Mouse (Mus musculus): ENCODE measurements around the gene Cldn10. TPM values are rescaled to one million over a fixed set of nuclear protein-coding genes. Genes with fewer than 3 reads are reported as not detected.

The Cldn10 gene
- total and polyA plus RNA-seq, 3 experiments = 0.16 TPM; not detected in 2

DNA sequence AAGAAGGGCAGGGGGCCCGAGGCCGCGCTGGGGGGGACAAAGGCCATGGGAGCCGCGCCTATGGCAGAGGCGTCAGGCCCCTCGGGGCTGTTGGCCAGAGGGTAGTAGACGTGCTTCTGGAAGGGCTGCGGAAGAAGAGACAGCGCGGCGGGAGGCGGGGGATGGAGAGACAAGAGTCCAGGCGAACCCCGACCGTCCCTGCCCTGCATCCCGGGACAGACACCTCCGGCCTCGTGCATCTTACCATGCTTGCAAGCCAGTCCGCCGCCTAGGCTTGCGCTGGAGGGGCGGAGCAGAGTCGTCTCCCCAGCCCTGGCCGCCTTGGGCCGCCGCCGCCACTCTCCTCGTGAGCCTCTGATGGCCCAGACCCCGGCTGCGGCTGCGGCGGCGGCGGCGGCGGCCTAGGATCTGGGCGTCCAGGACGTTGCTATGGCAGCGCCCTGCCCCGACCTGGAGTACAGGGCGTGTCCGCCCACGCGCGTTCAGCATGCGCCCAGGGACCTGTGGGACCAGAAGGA is 135.0 kb downstream of the Cldn10 start:
- Histone ChIP-seq H3K4me3 (ENCODE audit: low read depth, low read length) (no peak overlapping the region), H3K9me3 (replicated peaks) (no peaks in the 10 kb centered on the region), H3K4me1 (ENCODE audit: insufficient read depth, low read depth, low read length) (peaks cover 17% of the 10 kb centered on the region), H3K27me3 (ENCODE audit: insufficient read depth, low read length) (peaks cover 31% of the 10 kb centered on the region), H3K36me3 (replicated peaks) (no peaks in the 10 kb centered on the region)
- DNase-seq (ENCODE audit: low spot score) (no peak), ATAC-seq (ENCODE audit: extremely low read depth, insufficient number of reproducible peaks, low FRiP score, poor library complexity, severe bottlenecking) (no peak)
- TF ChIP-seq CTCF (IDR thresholded peaks at IDR 0.05; ENCODE audit: low read depth, low read length) = no peak
- TF ChIP-seq GATA2 (IDR thresholded peaks at IDR 0.05; ENCODE audit: borderline replicate concordance, low read depth, low read length) = no peak
- no peak for TF ChIP-seq POLR2AphosphoS5 (IDR thresholded peaks at IDR 0.05; ENCODE audit: insufficient replicate concordance, low read depth, low read length)
- no peak for TF ChIP-seq GATA1 (IDR thresholded peaks at IDR 0.05; ENCODE audit: borderline replicate concordance, low read length)
- TF ChIP-seq TAL1 (conservative IDR thresholded peaks at IDR 0.05; ENCODE audit: low read depth, low read length) = no peak

Other genes starting within 250 kb of the Cldn10 start
- gene Abcc4, start 81.7 kb upstream of the Cldn10 start, total RNA-seq (2014; fragmentation: Nextera tagmentation) = 22.9 and 25.2 TPM in 2 replicates
- gene Abcc4, start 81.7 kb upstream of the Cldn10 start, total RNA-seq (2017) = 13.3 and 16.2 TPM in 2 replicates
- gene Abcc4, start 81.7 kb upstream of the Cldn10 start, polyA plus RNA-seq (2012) = 9.7 and 10.5 TPM in 2 replicates
- 22.5 and 30.9 TPM in 2 replicates for gene Dzip1, start 137.6 kb downstream of the Cldn10 start, total RNA-seq (2014; fragmentation: Nextera tagmentation)
- 5.5 and 6.9 TPM in 2 replicates for gene Dzip1, start 137.6 kb downstream of the Cldn10 start, total RNA-seq (2017)
- 2.1 and 3.1 TPM in 2 replicates for gene Dzip1, start 137.6 kb downstream of the Cldn10 start, polyA plus RNA-seq (2012)
- 36.9 and 41.7 TPM in 2 replicates for gene Dnajc3, start 150.1 kb downstream of the Cldn10 start, total RNA-seq (2014; fragmentation: Nextera tagmentation)
- 49.1 and 54.6 TPM in 2 replicates for gene Dnajc3, start 150.1 kb downstream of the Cldn10 start, total RNA-seq (2017)
- gene Dnajc3, start 150.1 kb downstream of the Cldn10 start, polyA plus RNA-seq (2012) = 2.8 and 3.9 TPM in 2 replicates